20 mouse cellular contexts compared by ENCODE assay signal in genomic region chr16:32472276-32473015, GRCm38 (mm10). TPM values are rescaled to one million over a fixed set of nuclear protein-coding genes. Genes with fewer than 3 reads are reported as not detected.
DNase-seq lines count a peak whose midpoint lies in the region; ATAC-seq and TF ChIP-seq lines count a peak whose summit lies in the region.
"Had no signal": no experiment of that assay in that cellular context is flagged by ENCODE, and none has a peak within 500 bp of the region (broad histone marks: within the 10 kb centered on the region; RNA-seq: fewer than 3 reads in every experiment).

No protein-coding gene starts in this region.

- H3K4me1 ChIP-seq in cerebellum, adult 2 months (ENCODE audit: control insufficient read depth, insufficient read depth, low read length), result no peaks in the 10 kb centered on the region
- no peaks in the 10 kb centered on the region for H3K4me1 ChIP-seq in intestine, postnatal 0 days (replicated peaks; ENCODE audit: control insufficient read depth, insufficient read depth, low read length)
- H3K4me1 ChIP-seq: embryonic facial prominence, embryonic 15.5 days; neural tube, embryonic 15.5 days had no signal

- no peak overlapping the region for H3K4me3 ChIP-seq in cerebellum, adult 2 months (replicated peaks; ENCODE audit: insufficient read depth, low read depth, low read length)
- no peak overlapping the region for H3K4me3 ChIP-seq in intestine, postnatal 0 days (ENCODE audit: low read depth, low read length)
- H3K4me3 ChIP-seq: embryonic facial prominence, embryonic 15.5 days; heart, embryonic 12.5 days; limb, embryonic 13.5 days; midbrain, embryonic 10.5 days; neural tube, embryonic 15.5 days had no signal

- no peaks in the 10 kb centered on the region for H3K27me3 ChIP-seq in cerebellum, adult 2 months (ENCODE audit: control insufficient read depth, insufficient read depth, low read length)
- no peaks in the 10 kb centered on the region for H3K27me3 ChIP-seq in intestine, postnatal 0 days (replicated peaks; ENCODE audit: control insufficient read depth, insufficient read depth, low read length)
- H3K27me3 ChIP-seq: embryonic facial prominence, embryonic 15.5 days; heart, embryonic 12.5 days; limb, embryonic 13.5 days; neural tube, embryonic 15.5 days had no signal

- no peaks in the 10 kb centered on the region for H3K9me3 ChIP-seq in intestine, postnatal 0 days (ENCODE audit: control insufficient read depth)
- H3K9me3 ChIP-seq: embryonic facial prominence, embryonic 15.5 days; heart, embryonic 12.5 days; limb, embryonic 13.5 days; midbrain, embryonic 10.5 days; neural tube, embryonic 15.5 days had no signal

- peaks cover 66% of the 10 kb centered on the region for H3K36me3 ChIP-seq in intestine, postnatal 0 days (ENCODE audit: control insufficient read depth, insufficient read depth)

- H3K27ac ChIP-seq in cerebellum, adult 2 months (ENCODE audit: insufficient read depth, low read length), result peak overlapping the region; percentile 61; the same call in 1 of the 2 replicates
- H3K27ac ChIP-seq in intestine, postnatal 0 days (ENCODE audit: low read depth, low read length), result peak overlapping the region; percentile 5; the same call in 1 of the 2 replicates
- H3K27ac ChIP-seq: embryonic facial prominence, embryonic 15.5 days; limb, embryonic 13.5 days; midbrain, embryonic 10.5 days; neural tube, embryonic 15.5 days had no signal

- TF ChIP-seq POLR2A in cerebellum, adult 2 months (IDR thresholded peaks at IDR 0.05; ENCODE audit: borderline replicate concordance, insufficient read depth, low read length), result no peak
- no peak for TF ChIP-seq POLR2A in brain, embryonic 14.5 days (IDR thresholded peaks at IDR 0.05; ENCODE audit: borderline replicate concordance, extremely low read depth, insufficient read depth, insufficient read length, poor library complexity, severe bottlenecking)

- ATAC-seq in intestine, postnatal 0 days, result peak; percentile 10; the same call in 1 of the 2 replicates

- WGBS in cerebellum, adult 2 months, result 87% methylated on average over 7 of the region's 7 CpGs
- WGBS in intestine, postnatal 0 days, result 54% methylated on average over 7 of the region's 7 CpGs

- no peak for DNase-seq in cerebellum, adult 2 months
- no peak for DNase-seq in cerebellum, postnatal 36 days
- DNase-seq in kidney, postnatal 25 days, result peak; percentile 32 to 63
- DNase-seq in kidney, postnatal 10 days, result no peak
- peak; percentile 3 for DNase-seq in brain, embryonic 14.5 days (ENCODE audit: low read depth)
- no peak for DNase-seq in ovary, adult 18-20 months (ENCODE audit: low spot score)
- DNase-seq in yolk sac, embryonic 10.5 days (ENCODE audit: low spot score), result no peak
- DNase-seq: adrenal gland, postnatal 14 days; cerebellum, adult 9-11 months; gastrocnemius, postnatal 36 days; heart, postnatal 36 days; right cerebral cortex, postnatal 25 days had no signal

- H3K4me2 ChIP-seq in intestine, postnatal 0 days (replicated peaks; ENCODE audit: low read depth), result no peak overlapping the region
- H3K4me2 ChIP-seq: embryonic facial prominence, embryonic 15.5 days; heart, embryonic 12.5 days; limb, embryonic 13.5 days; neural tube, embryonic 15.5 days had no signal

- H3K9ac ChIP-seq in intestine, postnatal 0 days (ENCODE audit: low read depth, low read length), result no peak overlapping the region
- H3K9ac ChIP-seq: embryonic facial prominence, embryonic 15.5 days; heart, embryonic 12.5 days; limb, embryonic 13.5 days; neural tube, embryonic 15.5 days had no signal

- TF ChIP-seq CTCF in cerebellum, adult 2 months (IDR thresholded peaks at IDR 0.05; ENCODE audit: borderline replicate concordance, insufficient read depth, low read depth, low read length), result no peak
- TF ChIP-seq CTCF in brain, embryonic 14.5 days (IDR thresholded peaks at IDR 0.05; ENCODE audit: borderline replicate concordance, extremely low read depth, insufficient read depth, insufficient read length), result no peak
- TF ChIP-seq CTCF in intestine, postnatal 0 days (IDR thresholded peaks at IDR 0.05; ENCODE audit: low read depth), result no peak

RNA-seq across cellular contexts. Expression of gene Slc51a, which starts 15.2 kb away (rescaled TPM):
- 0.03 and 0.05 TPM in 2 replicates for polyA plus RNA-seq in cerebellum, adult 2 months (2012; rRNA removed)
- polyA plus RNA-seq in brain, embryonic 14.5 days (2012; rRNA removed), result 0.04 and 0.06 TPM in 2 replicates
- 292 and 346 TPM in 2 replicates for polyA plus RNA-seq in intestine, postnatal 0 days (2015; fragmentation: Nextera tagmentation; extraction: Ambion mirVana)
- polyA plus RNA-seq: embryonic facial prominence, embryonic 15.5 days had no signal

RNA-seq across cellular contexts. Expression of gene Zdhhc19, which starts 23.6 kb away (rescaled TPM):
- polyA plus RNA-seq in cerebellum, adult 2 months (2012; rRNA removed), result not detected in 2 replicates
- 0.15 TPM in 1 of 2 replicates, not detected in the other for polyA plus RNA-seq in brain, embryonic 14.5 days (2012; rRNA removed)
- 3.8 and 4.7 TPM in 2 replicates for polyA plus RNA-seq in intestine, postnatal 0 days (2015; fragmentation: Nextera tagmentation; extraction: Ambion mirVana)
- polyA plus RNA-seq: embryonic facial prominence, embryonic 15.5 days; forebrain, embryonic 11.5 days; heart, embryonic 12.5 days; limb, embryonic 13.5 days; liver, embryonic 16.5 days; midbrain, embryonic 10.5 days; neural tube, embryonic 15.5 days had no signal

RNA-seq across cellular contexts. Expression of gene Pcyt1a, which starts 41.7 kb away (rescaled TPM):
- polyA plus RNA-seq in cerebellum, adult 2 months (2012; rRNA removed), result 33.4 and 35.4 TPM in 2 replicates
- 28.1 and 37.2 TPM in 2 replicates for polyA plus RNA-seq in brain, embryonic 14.5 days (2012; rRNA removed)
- 114 and 120 TPM in 2 replicates for polyA plus RNA-seq in intestine, postnatal 0 days (2015; fragmentation: Nextera tagmentation; extraction: Ambion mirVana)

RNA-seq across cellular contexts. Expression of gene Tctex1d2, which starts 52.9 kb away (rescaled TPM):
- 24.7 and 25.2 TPM in 2 replicates for polyA plus RNA-seq in cerebellum, adult 2 months (2012; rRNA removed)
- 19.1 and 23.6 TPM in 2 replicates for polyA plus RNA-seq in brain, embryonic 14.5 days (2012; rRNA removed)
- 29.4 and 30.2 TPM in 2 replicates for polyA plus RNA-seq in intestine, postnatal 0 days (2015; fragmentation: Nextera tagmentation; extraction: Ambion mirVana)

Comparison
In these comparisons a context has a peak if more than half of its experiments do, and no peak if none do; other contexts are left out.
1. DNase-seq: peak in kidney, postnatal 25 days (2 of 2) and brain, embryonic 14.5 days (single experiment); none in cerebellum, adult 2 months (0 of 2), cerebellum, postnatal 36 days (0 of 2), kidney, postnatal 10 days (single experiment), ovary, adult 18-20 months (single experiment) and yolk sac, embryonic 10.5 days (single experiment).
2. RNA of gene Slc51a, which starts 15.2 kb away (polyA plus RNA-seq): 292 to 346 TPM in intestine, postnatal 0 days; 0.03 to 0.05 TPM in cerebellum, adult 2 months and 0.04 to 0.06 TPM in brain, embryonic 14.5 days; every median in the first group is over 100 times any median in the second.